Mouse (Mus musculus) hindbrain, postnatal 0 days (tissue): Measurements from ENCODE around the gene Ckap5. TPM values are rescaled to one million over a fixed set of nuclear protein-coding genes. Genes with fewer than 3 reads are reported as not detected.
A peak's percentile ranks its signal among the peaks of the same experiment; 100 is the strongest.

Experiments used
- ATAC-seq: fragments of 200-750 bp; cut with Nextera tagmentation; 2 replicates; pipeline ENCODE4 v1.8.0; 2017; ENCODE audit warnings: mild to moderate bottlenecking, moderate TSS enrichment, moderate library complexity
- DNase-seq: peaks from one replicate; pipeline ENCODE4 v3.0.0-alpha.2; 2015; ENCODE audit warnings: low spot score
- H3K27ac ChIP-seq: fragments of 300-500 bp; sonication (generic); 2 replicates; pipeline ENCODE4 v1.5.1; 2014; ENCODE audit warnings: mild to moderate bottlenecking
- H3K27me3 ChIP-seq: fragments of 300-500 bp; sonication (generic); 2 replicates; pipeline ENCODE4 v1.6.1; 2014; ENCODE audit warnings: low read length, mixed read lengths; ENCODE audit not compliant: insufficient read depth
- H3K36me3 ChIP-seq: fragments of 300-500 bp; sonication (generic); 2 replicates; pipeline ENCODE4 v1.6.1; 2014; ENCODE audit warnings: low read length, mixed read lengths; ENCODE audit not compliant: insufficient read depth
- H3K4me1 ChIP-seq: fragments of 300-500 bp; sonication (generic); 2 replicates; pipeline ENCODE4 v1.6.1; 2014; ENCODE audit warnings: antibody characterized with exemption, low read length, mixed read lengths; ENCODE audit not compliant: insufficient read depth
- H3K4me2 ChIP-seq: fragments of 300-500 bp; sonication (generic); 2 replicates; pipeline ENCODE4 v1.6.1; 2014; ENCODE audit warnings: low read depth, mild to moderate bottlenecking, low read length, moderate library complexity, mixed read lengths
- H3K4me3 ChIP-seq: fragments of 300-500 bp; sonication (generic); 2 replicates; pipeline ENCODE4 v1.5.1; 2014; ENCODE audit warnings: low read length
- H3K9ac ChIP-seq: fragments of 300-500 bp; sonication (generic); replicated peaks from 2 replicates; pipeline ENCODE4 v1.6.1; 2014; ENCODE audit warnings: mild to moderate bottlenecking, low read length, moderate library complexity, mixed read lengths
- H3K9me3 ChIP-seq: fragments of 300-500 bp; sonication (generic); 2 replicates; pipeline ENCODE4 v1.6.1; 2016; ENCODE audit warnings: low read length, mixed read lengths
- CTCF ChIP-seq: IDR thresholded peaks from 2 replicates; pipeline ENCODE4 v1.5.1; 2016; ENCODE audit warnings: antibody characterized with exemption, control low read depth, low read depth
- WGBS: fragments of 180-500 bp; shearing (Covaris S2); extraction: QIAGEN DNeasy Blood & Tissue Kit; methylation state at CpG from one replicate; pipeline ENCODE4 v1.1.7; 2014; 5-methylcytosine and 5-hydroxymethylcytosine counted together
- polyA plus RNA-seq: library from polyadenylated mRNA; unstranded; fragments of >200 nt; fragmentation: Nextera tagmentation; extraction: Ambion mirVana; gene quantifications from 2 replicates; pipeline ENCODE4 v1.2.1, GENCODE M21; 2015
- total RNA-seq: library from RNA; depleted of rRNA; stranded (reverse); fragments of >200 nt; gene quantifications from 2 replicates; pipeline ENCODE4 v1.2.3, GENCODE M21; 2014

Gene Ckap5
- total and polyA plus RNA-seq, 2 experiments from 2014 or later = 101 to 109 TPM

DNA sequence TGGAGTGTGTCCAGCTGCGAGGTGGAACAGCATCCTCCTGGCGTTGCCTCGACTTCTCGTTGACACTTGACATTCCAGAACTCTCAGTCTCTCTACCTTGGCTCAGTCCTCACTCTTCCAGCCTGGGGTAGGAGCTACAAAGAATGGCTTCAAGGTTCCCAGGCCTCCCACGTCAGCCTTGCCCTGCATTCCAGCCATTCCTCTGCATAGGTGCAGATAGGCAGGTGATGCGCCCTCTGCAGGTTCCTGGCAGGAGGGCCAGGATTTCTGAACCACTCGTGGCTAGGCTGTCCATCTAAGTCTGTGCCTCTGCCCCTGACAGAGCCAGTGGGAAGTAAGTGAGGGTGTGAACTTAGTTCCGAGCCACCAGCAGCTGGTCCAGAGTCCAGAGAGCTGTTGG lies 130.2 kb downstream of the Ckap5 start:
- no peaks in the 10 kb centered on the region for H3K9me3 ChIP-seq
- peaks cover 68% of the 10 kb centered on the region for H3K36me3 ChIP-seq
- H3K4me2 ChIP-seq = no peak overlapping the region
- H3K27me3 ChIP-seq = no peaks in the 10 kb centered on the region
- H3K4me3 ChIP-seq = no peak overlapping the region
- no peak for ATAC-seq
- TF ChIP-seq CTCF = peak; percentile 30
- 76% methylated on average over 8 of the region's 8 CpGs for WGBS
- no peaks in the 10 kb centered on the region for H3K4me1 ChIP-seq
- H3K9ac ChIP-seq = no peak overlapping the region
- DNase-seq = no peak
- H3K27ac ChIP-seq = no peak overlapping the region

DNA sequence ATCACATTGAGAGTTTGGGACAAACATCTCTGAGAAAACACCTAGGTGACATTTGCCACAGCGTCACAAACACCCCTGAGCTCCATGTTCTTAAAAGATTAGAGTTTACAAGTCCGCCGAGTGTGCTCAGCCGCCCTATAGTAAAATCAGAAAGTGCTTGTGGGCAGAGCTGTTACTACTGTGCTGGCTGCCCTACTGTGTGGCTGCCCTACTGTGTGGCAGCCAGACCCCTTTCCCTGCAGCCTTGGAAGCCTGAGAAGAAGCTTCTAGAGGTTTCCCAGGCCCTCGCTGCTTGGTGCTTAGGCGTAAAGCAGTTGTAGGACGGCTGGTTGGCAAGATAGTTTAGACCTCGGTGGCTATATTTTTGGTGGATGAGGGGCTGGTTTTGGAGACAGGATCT lies 133.1 kb downstream of the Ckap5 start:
- H3K4me2 ChIP-seq = no peak overlapping the region
- no peak overlapping the region for H3K9ac ChIP-seq
- no peak for TF ChIP-seq CTCF
- no peak overlapping the region for H3K4me3 ChIP-seq
- DNase-seq (no peak), ATAC-seq (no peak)
- H3K27ac ChIP-seq = no peak overlapping the region
- peaks cover 81% of the 10 kb centered on the region for H3K36me3 ChIP-seq
- H3K27me3 ChIP-seq = no peaks in the 10 kb centered on the region
- 95% methylated on average over 8 of the region's 8 CpGs for WGBS
- no peaks in the 10 kb centered on the region for H3K9me3 ChIP-seq
- no peaks in the 10 kb centered on the region for H3K4me1 ChIP-seq

DNA sequence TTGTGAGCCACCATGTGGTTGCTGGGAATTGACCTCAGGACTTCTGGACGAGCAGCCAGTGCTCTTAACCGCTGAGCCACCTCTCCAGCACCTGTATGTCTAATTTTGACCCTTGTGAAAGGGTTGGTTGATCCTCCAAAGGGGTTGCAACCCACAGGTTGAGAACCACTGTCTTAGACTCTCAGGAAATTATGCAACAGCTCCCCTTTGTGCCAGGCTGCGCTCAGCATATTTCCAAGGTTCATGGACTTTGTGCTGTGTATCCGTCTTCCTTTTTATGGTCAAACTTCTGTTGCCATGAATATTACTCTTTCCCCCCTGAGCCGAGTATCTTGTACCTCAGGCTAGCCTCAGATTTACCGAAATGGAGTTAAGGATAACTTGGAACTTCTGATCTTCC lies 134.4 kb downstream of the Ckap5 start:
- Histone ChIP-seq H3K36me3 (peaks cover 70% of the 10 kb centered on the region), H3K9ac (no peak overlapping the region), H3K27ac (no peak overlapping the region), H3K4me1 (no peaks in the 10 kb centered on the region), H3K4me3 (no peak overlapping the region), H3K27me3 (no peaks in the 10 kb centered on the region), H3K4me2 (no peak overlapping the region), H3K9me3 (no peaks in the 10 kb centered on the region)
- TF ChIP-seq CTCF = no peak
- DNase-seq = no peak
- 91% methylated on average over 6 of the region's 6 CpGs for WGBS
- no peak for ATAC-seq

DNA sequence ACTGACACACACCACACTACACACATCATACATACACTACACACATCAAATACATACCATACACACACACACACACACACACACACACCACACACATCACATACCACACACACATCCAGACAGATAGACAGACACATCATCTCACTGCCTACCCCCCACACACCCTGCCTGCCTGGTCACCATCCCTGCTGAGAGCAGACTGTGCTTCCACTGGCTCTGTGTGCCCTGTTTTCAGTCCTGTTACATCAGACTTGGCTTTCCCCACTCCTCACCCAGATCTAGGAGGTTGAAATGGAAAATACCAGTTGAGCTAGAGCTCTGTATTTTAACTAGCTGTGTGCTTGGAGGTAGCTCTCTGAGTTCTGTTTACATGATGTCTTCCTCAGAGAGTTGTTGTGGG lies 138.2 kb downstream of the Ckap5 start:
- no peak for TF ChIP-seq CTCF
- no peak; the same call in 1 of the 2 replicates for ATAC-seq
- Histone ChIP-seq H3K4me1 (no peaks in the 10 kb centered on the region), H3K4me3 (no peak overlapping the region), H3K27ac (no peak overlapping the region), H3K36me3 (peaks cover 65% of the 10 kb centered on the region), H3K9me3 (no peaks in the 10 kb centered on the region), H3K4me2 (no peak overlapping the region), H3K9ac (no peak overlapping the region), H3K27me3 (no peaks in the 10 kb centered on the region)
- no peak for DNase-seq

DNA sequence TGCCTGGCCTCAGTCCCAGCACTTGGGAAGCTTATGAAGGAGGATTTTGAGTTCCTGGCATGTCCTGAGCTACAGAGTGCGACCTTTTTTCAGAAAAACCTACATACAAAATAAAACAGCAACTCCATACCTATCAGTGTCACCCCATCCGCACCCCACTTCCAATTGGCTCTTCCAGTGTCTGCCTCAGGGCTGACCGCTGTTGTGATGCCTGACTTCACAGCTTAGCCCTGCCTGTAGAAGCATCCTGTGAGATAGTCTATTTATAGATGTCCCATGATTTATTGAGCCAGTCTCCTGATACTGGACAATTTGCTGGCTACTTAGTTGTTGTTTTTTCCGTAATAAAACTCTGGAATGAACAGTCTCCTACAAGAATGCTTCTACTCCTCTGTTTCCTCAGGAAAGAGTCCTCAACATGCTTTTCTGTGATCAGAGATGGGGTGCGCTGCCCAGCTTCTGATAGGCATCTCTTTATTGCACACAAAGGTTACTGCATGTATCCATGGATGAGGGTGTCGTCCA lies 139.9 kb downstream of the Ckap5 start:
- no peak overlapping the region for H3K4me2 ChIP-seq
- no peak for TF ChIP-seq CTCF
- ATAC-seq (no peak), DNase-seq (no peak)
- H3K27ac ChIP-seq = no peak overlapping the region
- H3K9me3 ChIP-seq = no peaks in the 10 kb centered on the region
- peaks cover 67% of the 10 kb centered on the region for H3K36me3 ChIP-seq
- no peak overlapping the region for H3K4me3 ChIP-seq
- 95% methylated on average over 6 of the region's 6 CpGs for WGBS
- H3K4me1 ChIP-seq = no peaks in the 10 kb centered on the region
- no peak overlapping the region for H3K9ac ChIP-seq
- H3K27me3 ChIP-seq = no peaks in the 10 kb centered on the region

DNA sequence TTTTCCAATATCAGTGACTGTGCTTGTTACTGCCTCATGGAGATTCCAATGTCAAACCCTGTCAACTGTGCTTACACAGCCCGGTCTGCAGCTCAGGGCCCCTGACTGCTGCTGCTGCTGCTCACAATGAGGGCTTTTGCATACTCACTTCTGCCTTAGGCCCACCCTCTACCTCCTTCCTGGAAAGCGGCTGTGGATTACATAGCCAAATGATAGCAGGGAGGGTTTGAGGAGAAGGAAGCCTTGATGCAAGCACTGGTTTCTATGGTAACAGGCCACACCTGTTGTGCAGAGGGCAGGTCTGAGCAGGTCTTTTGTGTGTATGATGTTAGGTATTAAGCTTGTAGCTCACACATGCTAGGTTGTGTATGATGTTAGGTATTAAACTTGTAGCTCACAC lies 141.2 kb downstream of the Ckap5 start:
- Histone ChIP-seq H3K9ac (no peak overlapping the region), H3K27me3 (no peaks in the 10 kb centered on the region), H3K4me3 (no peak overlapping the region), H3K9me3 (no peaks in the 10 kb centered on the region), H3K27ac (no peak overlapping the region), H3K4me1 (no peaks in the 10 kb centered on the region), H3K36me3 (peaks cover 60% of the 10 kb centered on the region), H3K4me2 (no peak overlapping the region)
- no peak for TF ChIP-seq CTCF
- DNase-seq (no peak), ATAC-seq (no peak)
- WGBS = 79% methylated on average over 2 of the region's 2 CpGs

DNA sequence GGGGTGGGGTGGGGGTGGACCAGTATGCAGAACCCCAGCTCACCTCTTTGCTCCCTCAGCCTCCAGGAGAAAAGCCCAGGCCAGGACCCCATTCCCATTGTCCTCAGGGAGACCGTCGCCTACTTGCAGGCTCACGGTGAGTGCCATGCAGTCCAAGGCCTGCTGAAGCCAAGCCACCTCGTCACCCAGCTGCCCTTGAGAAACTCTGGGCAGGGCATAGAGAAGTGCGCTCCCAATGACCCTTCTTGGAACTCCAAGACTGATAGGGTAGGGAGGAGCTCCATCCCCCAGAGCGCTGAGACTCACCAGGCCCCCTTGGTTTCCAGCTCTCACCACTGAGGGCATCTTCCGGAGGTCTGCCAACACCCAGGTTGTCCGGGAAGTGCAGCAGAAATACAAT lies 142.8 kb downstream of the Ckap5 start:
- DNase-seq = no peak
- Histone ChIP-seq H3K4me3 (no peak overlapping the region), H3K4me1 (no peaks in the 10 kb centered on the region), H3K4me2 (no peak overlapping the region), H3K27me3 (no peaks in the 10 kb centered on the region), H3K9me3 (no peaks in the 10 kb centered on the region), H3K9ac (no peak overlapping the region), H3K36me3 (peaks cover 55% of the 10 kb centered on the region), H3K27ac (no peak overlapping the region)
- 95% methylated on average over 8 of the region's 8 CpGs for WGBS
- TF ChIP-seq CTCF = no peak
- ATAC-seq = no peak
